Mouse (Mus musculus) kidney, embryonic 16.5 days (tissue): ENCODE measurements at regions not wholly inside any gene's neighbourhood (a gene's known extent, or its start where the extent isn't known, plus 50 kb on each side); places are given as distances from the start of the nearest gene placed in this dataset.

Source experiments
- ATAC-seq: fragments of 200-750 bp; cut with Nextera tagmentation; 2 replicates; pipeline ENCODE4 v1.8.0; 2017; ENCODE audit warnings: moderate TSS enrichment; ENCODE audit not compliant: low FRiP score, low TSS enrichment
- H3K27ac ChIP-seq: fragments of 300-500 bp; sonication (generic); 2 replicates; pipeline ENCODE4 v1.5.1; 2014; ENCODE audit warnings: low read length
- H3K27me3 ChIP-seq: fragments of 300-500 bp; sonication (generic); 2 replicates; pipeline ENCODE4 v1.6.1; 2014; ENCODE audit warnings: low read length, control low read depth, mixed read lengths; ENCODE audit not compliant: insufficient read depth
- H3K36me3 ChIP-seq: fragments of 300-500 bp; sonication (generic); 2 replicates; pipeline ENCODE4 v1.6.1; 2014; ENCODE audit warnings: low read length, control low read depth, mixed read lengths; ENCODE audit not compliant: insufficient read depth
- H3K4me1 ChIP-seq: fragments of 300-500 bp; sonication (generic); 2 replicates; pipeline ENCODE4 v1.6.1; 2014; ENCODE audit warnings: low read length, control low read depth, mixed read lengths; ENCODE audit not compliant: insufficient read depth
- H3K4me2 ChIP-seq: fragments of 300-500 bp; sonication (generic); replicated peaks from 2 replicates; pipeline ENCODE4 v1.6.1; 2014; ENCODE audit warnings: low read depth, low read length
- H3K4me3 ChIP-seq: fragments of 300-500 bp; sonication (generic); 2 replicates; pipeline ENCODE4 v1.5.1; 2014; ENCODE audit warnings: mild to moderate bottlenecking, low read length
- H3K9ac ChIP-seq: fragments of 300-500 bp; sonication (generic); replicated peaks from 2 replicates; pipeline ENCODE4 v1.6.1; 2014; ENCODE audit warnings: low read length
- H3K9me3 ChIP-seq: fragments of 300-500 bp; sonication (generic); 2 replicates; pipeline ENCODE4 v1.6.1; 2016; ENCODE audit warnings: low read length, control low read depth
- WGBS: fragments of 180-500 bp; shearing (Covaris S2); extraction: QIAGEN DNeasy Blood & Tissue Kit; methylation state at CpG from one replicate; pipeline ENCODE4 v1.1.7; 2014; 5-methylcytosine and 5-hydroxymethylcytosine counted together

GRCm38 (mm10) chr6:135636648-135637047, 274.3 kb downstream of the Emp1 start:
- 60% methylated on average over 8 of the region's 8 CpGs for WGBS
- Histone ChIP-seq H3K4me2 (no peak overlapping the region), H3K9ac (no peak overlapping the region), H3K27me3 (no peaks in the 10 kb centered on the region), H3K36me3 (no peaks in the 10 kb centered on the region), H3K4me3 (no peak overlapping the region), H3K9me3 (no peaks in the 10 kb centered on the region), H3K27ac (no peak overlapping the region), H3K4me1 (no peaks in the 10 kb centered on the region)
- ATAC-seq: no peak

GRCm38 (mm10) chr6:135642711-135643110, 280.4 kb downstream of the Emp1 start:
- no peak for ATAC-seq

GRCm38 (mm10) chr6:135646177-135646576, 283.8 kb downstream of the Emp1 start:
- Histone ChIP-seq H3K4me2 (no peak overlapping the region), H3K4me1 (no peaks in the 10 kb centered on the region), H3K27ac (no peak overlapping the region), H3K9me3 (peaks cover 2% of the 10 kb centered on the region; the same call in 1 of the 2 replicates), H3K36me3 (no peaks in the 10 kb centered on the region), H3K27me3 (no peaks in the 10 kb centered on the region), H3K4me3 (no peak overlapping the region), H3K9ac (no peak overlapping the region)
- WGBS: 70% methylated on average over 1 of the region's 1 CpGs
- no peak for ATAC-seq

More at GRCm38 (mm10) chr6:135642711-135643110, 280.4 kb downstream of the Emp1 start:
- no peak overlapping the region for H3K27ac ChIP-seq
- no peaks in the 10 kb centered on the region for H3K27me3 ChIP-seq
- no peak overlapping the region for H3K4me2 ChIP-seq
- H3K9ac ChIP-seq: no peak overlapping the region
- H3K4me3 ChIP-seq: no peak overlapping the region
- WGBS: 81% methylated on average over 5 of the region's 5 CpGs
- peaks cover 2% of the 10 kb centered on the region; the same call in 1 of the 2 replicates for H3K9me3 ChIP-seq
- H3K36me3 ChIP-seq: no peaks in the 10 kb centered on the region
- H3K4me1 ChIP-seq: no peaks in the 10 kb centered on the region

- H3K4me2 ChIP-seq: no peak overlapping the region
- no peaks in the 10 kb centered on the region for H3K27me3 ChIP-seq
- no peak overlapping the region for H3K4me3 ChIP-seq
- H3K36me3 ChIP-seq: no peaks in the 10 kb centered on the region
- H3K9ac ChIP-seq: no peak overlapping the region
- no peaks in the 10 kb centered on the region for H3K4me1 ChIP-seq
- WGBS: 88% methylated on average over 3 of the region's 3 CpGs
- no peak for ATAC-seq
- no peaks in the 10 kb centered on the region for H3K9me3 ChIP-seq
- H3K27ac ChIP-seq: no peak overlapping the region
Measured at GRCm38 (mm10) chr6:135653002-135653401, 290.7 kb downstream of the Emp1 start.

GRCm38 (mm10) chr6:135662386-135662785, 300.0 kb downstream of the Emp1 start:
- Histone ChIP-seq H3K9ac (no peak overlapping the region), H3K9me3 (no peaks in the 10 kb centered on the region), H3K27ac (no peak overlapping the region), H3K4me2 (no peak overlapping the region), H3K4me3 (no peak overlapping the region), H3K4me1 (no peaks in the 10 kb centered on the region), H3K36me3 (no peaks in the 10 kb centered on the region), H3K27me3 (no peaks in the 10 kb centered on the region)
- 82% methylated on average over 3 of the region's 3 CpGs for WGBS
- ATAC-seq: no peak

GRCm38 (mm10) chr6:135662801-135663537, 300.6 kb downstream of the Emp1 start:
- no peak for ATAC-seq
- H3K9ac ChIP-seq: no peak overlapping the region
- H3K4me2 ChIP-seq: no peak overlapping the region
- no peaks in the 10 kb centered on the region for H3K27me3 ChIP-seq
- H3K27ac ChIP-seq: no peak overlapping the region
- no peak overlapping the region for H3K4me3 ChIP-seq
- no peaks in the 10 kb centered on the region for H3K4me1 ChIP-seq
- 82% methylated on average over 4 of the region's 4 CpGs for whole genome bisulfite sequencing
- H3K36me3 ChIP-seq: no peaks in the 10 kb centered on the region
- no peaks in the 10 kb centered on the region for H3K9me3 ChIP-seq
